Mouse (Mus musculus) ovary, postnatal 36 days (tissue): ENCODE measurements around the gene C2.

Experiments
- DNase-seq: peaks from one replicate; pipeline ENCODE4 v3.0.0; 2022; ENCODE audit warnings: low spot score, mixed read lengths

The C2 gene

GRCm38 (mm10) chr17:34898160-34898586, at the start of gene C2, which contains the start of gene Ehmt2:
C2 (minus strand) TSS chr17:34898265.
Ehmt2 (plus strand) TSS chr17:34898469.
- peak; percentile 86 for DNase-seq

- no peak for DNase-seq
These were observed 49.5 kb upstream of the C2 start for GRCm38 (mm10) chr17:34947606-34948005.

GRCm38 (mm10) chr17:34946486-34947140, 48.5 kb upstream of the C2 start:
- no peak for DNase-seq

- DNase-seq: no peak
These were observed 46.3 kb upstream of the C2 start for GRCm38 (mm10) chr17:34944362-34944761.

GRCm38 (mm10) chr17:34943128-34943815, 45.2 kb upstream of the C2 start:
- DNase-seq: no peak

- peak; percentile 25 for DNase-seq
These were observed 43.4 kb upstream of the C2 start for GRCm38 (mm10) chr17:34941344-34942041.

- DNase-seq: no peak
These were observed 40.0 kb upstream of the C2 start for GRCm38 (mm10) chr17:34937960-34938505.

GRCm38 (mm10) chr17:34934830-34935229, 36.8 kb upstream of the C2 start:
- no peak for DNase-seq

- no peak for DNase-seq
These were observed 36.0 kb upstream of the C2 start for GRCm38 (mm10) chr17:34934031-34934430.

- DNase-seq: no peak
These were observed 34.2 kb upstream of the C2 start for GRCm38 (mm10) chr17:34932287-34932686.

- peak; percentile 35 for DNase-seq
These were observed 33.7 kb upstream of the C2 start for GRCm38 (mm10) chr17:34931735-34932098.

- DNase-seq: peak; percentile 97
These were observed 33.1 kb upstream of the C2 start, which contains the start of gene Neu1 for GRCm38 (mm10) chr17:34931061-34931734. Neu1 (plus strand) TSS chr17:34931253.

- no peak for DNase-seq
These were observed 30.8 kb upstream of the C2 start for GRCm38 (mm10) chr17:34928841-34929240.

- DNase-seq: no peak
These were observed 29.4 kb upstream of the C2 start for GRCm38 (mm10) chr17:34927306-34928019.

- DNase-seq: no peak
These were observed 26.2 kb upstream of the C2 start for GRCm38 (mm10) chr17:34924258-34924657.

GRCm38 (mm10) chr17:34922939-34923338, 24.9 kb upstream of the C2 start:
- no peak for DNase-seq

- no peak for DNase-seq
These were observed 19.1 kb upstream of the C2 start for GRCm38 (mm10) chr17:34917188-34917587.

- no peak for DNase-seq
These were observed 18.3 kb upstream of the C2 start for GRCm38 (mm10) chr17:34916316-34916715.

GRCm38 (mm10) chr17:34915410-34915831, 17.4 kb upstream of the C2 start:
- DNase-seq: peak; percentile 52

- DNase-seq: no peak
These were observed 16.0 kb upstream of the C2 start, which contains the start of gene Slc44a4 for GRCm38 (mm10) chr17:34913930-34914665. Slc44a4 (plus strand) TSS chr17:34914466.

- DNase-seq: peak; percentile 73
These were observed 13.9 kb upstream of the C2 start for GRCm38 (mm10) chr17:34911945-34912351.
